Mouse (Mus musculus): ENCODE measurements around the gene Ift43. TPM values are rescaled to one million over a fixed set of nuclear protein-coding genes. Genes with fewer than 3 reads are reported as not detected.

The Ift43 gene
- polyA plus RNA-seq, 2 experiments, result 3.3 to 7.3 TPM

- DNase-seq (ENCODE audit: low read depth in 3 of 3, low spot score in 3 of 3), result no peak
- Histone ChIP-seq H3K4me3 (ENCODE audit: insufficient read depth in 1 of 2, low read depth in 2 of 2, low read length in 2 of 2) (no peak overlapping the region), H3K36me3 (replicated peaks; ENCODE audit: control insufficient read depth, insufficient read depth, low read depth) (no peaks in the 10 kb centered on the region), H3K9me3 (ENCODE audit: control insufficient read depth, low read length) (no peaks in the 10 kb centered on the region), H3K9ac (replicated peaks) (no peak overlapping the region), H3K27me3 (ENCODE audit: control insufficient read depth, insufficient read depth, low read length) (no peaks in the 10 kb centered on the region), H3K4me1 (replicated peaks; ENCODE audit: control insufficient read depth in 2 of 2, insufficient read depth in 2 of 2, low read length in 1 of 2) (no peaks in the 10 kb centered on the region), H3K27ac (no peak overlapping the region), H3K4me2 (ENCODE audit: low read depth) (no peak overlapping the region)
- whole genome bisulfite sequencing (ENCODE audit: insufficient replicate concordance), result 71% methylated on average over 9 of the region's 9 CpGs
- no peak for TF ChIP-seq CTCF (IDR thresholded peaks at IDR 0.05; ENCODE audit: low read depth)
- ATAC-seq (ENCODE audit: insufficient read depth), result no peak
Measured at GRCm38 (mm10) chr12:86138696-86139095, 56.4 kb downstream of the Ift43 start.

- no peak overlapping the region for H3K9ac ChIP-seq (replicated peaks)
- H3K9me3 ChIP-seq (ENCODE audit: control insufficient read depth, low read length), result no peaks in the 10 kb centered on the region
- DNase-seq (ENCODE audit: low read depth in 3 of 3, low spot score in 3 of 3), result no peak
- no peak overlapping the region for H3K27ac ChIP-seq
- TF ChIP-seq EP300 (IDR thresholded peaks at IDR 0.05; ENCODE audit: low read depth) (no peak), CTCF (IDR thresholded peaks at IDR 0.05; ENCODE audit: low read depth) (no peak)
- H3K4me1 ChIP-seq (replicated peaks; ENCODE audit: control insufficient read depth in 2 of 2, insufficient read depth in 2 of 2, low read length in 1 of 2), result no peaks in the 10 kb centered on the region
- H3K36me3 ChIP-seq (replicated peaks; ENCODE audit: control insufficient read depth, insufficient read depth, low read depth), result no peaks in the 10 kb centered on the region
- 63% methylated on average over 1 of the region's 1 CpGs for WGBS (ENCODE audit: insufficient replicate concordance)
- no peak overlapping the region for H3K4me3 ChIP-seq (ENCODE audit: insufficient read depth in 1 of 2, low read depth in 2 of 2, low read length in 2 of 2)
- no peak for ATAC-seq (ENCODE audit: insufficient read depth)
- no peak overlapping the region for H3K4me2 ChIP-seq (ENCODE audit: low read depth)
- H3K27me3 ChIP-seq (ENCODE audit: control insufficient read depth, insufficient read depth, low read length), result no peaks in the 10 kb centered on the region
Measured at GRCm38 (mm10) chr12:86142389-86142788, 60.0 kb downstream of the Ift43 start.

GRCm38 (mm10) chr12:86146246-86146645, 63.9 kb downstream of the Ift43 start:
- H3K27me3 ChIP-seq (ENCODE audit: control insufficient read depth, insufficient read depth, low read length), result no peaks in the 10 kb centered on the region
- no peaks in the 10 kb centered on the region for H3K36me3 ChIP-seq (replicated peaks; ENCODE audit: control insufficient read depth, insufficient read depth, low read depth)

GRCm38 (mm10) chr12:86148271-86148670, 65.9 kb downstream of the Ift43 start:
- H3K9ac ChIP-seq (replicated peaks), result no peak overlapping the region
- H3K27ac ChIP-seq, result no peak overlapping the region
- 61% methylated on average over 6 of the region's 6 CpGs for WGBS (ENCODE audit: insufficient replicate concordance)
- ATAC-seq (ENCODE audit: insufficient read depth), result no peak
- no peak overlapping the region for H3K4me3 ChIP-seq (ENCODE audit: insufficient read depth in 1 of 2, low read depth in 2 of 2, low read length in 2 of 2)
- no peaks in the 10 kb centered on the region for H3K36me3 ChIP-seq (replicated peaks; ENCODE audit: control insufficient read depth, insufficient read depth, low read depth)
- no peak overlapping the region for H3K4me2 ChIP-seq (ENCODE audit: low read depth)
- no peaks in the 10 kb centered on the region for H3K9me3 ChIP-seq (ENCODE audit: control insufficient read depth, low read length)
- no peak for TF ChIP-seq EP300 (IDR thresholded peaks at IDR 0.05; ENCODE audit: low read depth)
- no peak for TF ChIP-seq CTCF (IDR thresholded peaks at IDR 0.05; ENCODE audit: low read depth)
- no peak for DNase-seq (ENCODE audit: low read depth in 3 of 3, low spot score in 3 of 3)
- H3K27me3 ChIP-seq (ENCODE audit: control insufficient read depth, insufficient read depth, low read length), result no peaks in the 10 kb centered on the region
- 0 out of 4 replicates have a peak, but pooled peaks cover 0 to 2% of the 10 kb centered on the region in 2 experiments for H3K4me1 ChIP-seq (replicated peaks; ENCODE audit: control insufficient read depth in 2 of 2, insufficient read depth in 2 of 2, low read length in 1 of 2)

More at GRCm38 (mm10) chr12:86146246-86146645, 63.9 kb downstream of the Ift43 start:
- H3K9me3 ChIP-seq (ENCODE audit: control insufficient read depth, low read length), result no peaks in the 10 kb centered on the region
- ATAC-seq (ENCODE audit: insufficient read depth) (no peak), DNase-seq (ENCODE audit: low read depth in 3 of 3, low spot score in 3 of 3) (no peak)
- WGBS (ENCODE audit: insufficient replicate concordance), result 70% methylated on average over 3 of the region's 3 CpGs
- TF ChIP-seq EP300 (IDR thresholded peaks at IDR 0.05; ENCODE audit: low read depth) (no peak), CTCF (IDR thresholded peaks at IDR 0.05; ENCODE audit: low read depth) (no peak)
- no peaks in the 10 kb centered on the region for H3K4me1 ChIP-seq (replicated peaks; ENCODE audit: control insufficient read depth in 2 of 2, insufficient read depth in 2 of 2, low read length in 1 of 2)
- H3K27ac ChIP-seq, result no peak overlapping the region
- no peak overlapping the region for H3K9ac ChIP-seq (replicated peaks)
- no peak overlapping the region for H3K4me2 ChIP-seq (ENCODE audit: low read depth)
- no peak overlapping the region for H3K4me3 ChIP-seq (ENCODE audit: insufficient read depth in 1 of 2, low read depth in 2 of 2, low read length in 2 of 2)

GRCm38 (mm10) chr12:86149087-86149486, 66.7 kb downstream of the Ift43 start:
- ATAC-seq (ENCODE audit: insufficient read depth), result no peak
- 0 out of 4 replicates have a peak, but pooled peaks cover 0 to 2% of the 10 kb centered on the region in 2 experiments for H3K4me1 ChIP-seq (replicated peaks; ENCODE audit: control insufficient read depth in 2 of 2, insufficient read depth in 2 of 2, low read length in 1 of 2)
- no peak overlapping the region for H3K4me3 ChIP-seq (ENCODE audit: insufficient read depth in 1 of 2, low read depth in 2 of 2, low read length in 2 of 2)
- 65% methylated on average over 6 of the region's 6 CpGs for WGBS (ENCODE audit: insufficient replicate concordance)
- H3K36me3 ChIP-seq (replicated peaks; ENCODE audit: control insufficient read depth, insufficient read depth, low read depth), result no peaks in the 10 kb centered on the region
- H3K9me3 ChIP-seq (ENCODE audit: control insufficient read depth, low read length), result no peaks in the 10 kb centered on the region
- no peak overlapping the region for H3K27ac ChIP-seq
- no peaks in the 10 kb centered on the region for H3K27me3 ChIP-seq (ENCODE audit: control insufficient read depth, insufficient read depth, low read length)
- no peak for DNase-seq (ENCODE audit: low read depth in 3 of 3, low spot score in 3 of 3)
- H3K9ac ChIP-seq (replicated peaks), result no peak overlapping the region
- TF ChIP-seq EP300 (IDR thresholded peaks at IDR 0.05; ENCODE audit: low read depth), result no peak
- TF ChIP-seq CTCF (IDR thresholded peaks at IDR 0.05; ENCODE audit: low read depth), result no peak
- no peak overlapping the region for H3K4me2 ChIP-seq (ENCODE audit: low read depth)
